Mouse (Mus musculus) cerebellum, postnatal 36 days (tissue): ENCODE results near the gene Colgalt1.
A peak's percentile ranks its signal among the peaks of the same experiment; 100 is the strongest.

ENCODE experiments used
- DNase-seq, 2 experiments: peaks; one replicate each; pipeline ENCODE4 v3.0.0; 2021 to 2022; ENCODE audit warnings: mixed read lengths in 2 of 2

Colgalt1 gene

GRCm38 (mm10) chr8:71610822-71611651, at the start of gene Colgalt1:
TSS of gene Colgalt1 (plus strand) at chr8:71610998.
- DNase-seq: peak; percentile 97

GRCm38 (mm10) chr8:71561401-71561800, 49.4 kb upstream of the Colgalt1 start:
- DNase-seq: peak; percentile 66

GRCm38 (mm10) chr8:71562751-71563150, 48.0 kb upstream of the Colgalt1 start:
- DNase-seq: peak; percentile 78 to 83

GRCm38 (mm10) chr8:71563992-71564391, 46.8 kb upstream of the Colgalt1 start:
- DNase-seq: no peak

GRCm38 (mm10) chr8:71566501-71566900, 44.3 kb upstream of the Colgalt1 start, which contains the start of gene Nxnl1:
TSS of gene Nxnl1 (minus strand) at chr8:71566601.
- DNase-seq: no peak

- no peak for DNase-seq
Measured at GRCm38 (mm10) chr8:71567587-71567986, 43.2 kb upstream of the Colgalt1 start.

- peak; percentile 49 to 58 for DNase-seq
Measured at GRCm38 (mm10) chr8:71568387-71568937, 42.3 kb upstream of the Colgalt1 start, which contains the start of gene Slc27a1. TSS of gene Slc27a1 (plus strand) at chr8:71568882.

GRCm38 (mm10) chr8:71568941-71569340, 41.9 kb upstream of the Colgalt1 start:
- DNase-seq: peak in 1 of 2 experiments; percentile 15

- peak; percentile 92 to 93 for DNase-seq
Measured at GRCm38 (mm10) chr8:71569366-71570290, 41.2 kb upstream of the Colgalt1 start.

- peak; percentile 97 to 98 for DNase-seq
Measured at GRCm38 (mm10) chr8:71570291-71570954, 40.4 kb upstream of the Colgalt1 start.

- peak; percentile 36 for DNase-seq
Measured at GRCm38 (mm10) chr8:71572077-71572476, 38.7 kb upstream of the Colgalt1 start.

GRCm38 (mm10) chr8:71572847-71573633, 37.8 kb upstream of the Colgalt1 start:
- DNase-seq: peak; percentile 59 to 68

GRCm38 (mm10) chr8:71574426-71574825, 36.4 kb upstream of the Colgalt1 start:
- DNase-seq: peak in 1 of 2 experiments; percentile 13

- no peak for DNase-seq
Measured at GRCm38 (mm10) chr8:71575020-71575419, 35.8 kb upstream of the Colgalt1 start.

GRCm38 (mm10) chr8:71577856-71578387, 32.9 kb upstream of the Colgalt1 start:
- DNase-seq: peak in 1 of 2 experiments; percentile 26

- DNase-seq: no peak
Measured at GRCm38 (mm10) chr8:71579009-71579408, 31.8 kb upstream of the Colgalt1 start.

- DNase-seq: no peak
Measured at GRCm38 (mm10) chr8:71579476-71579875, 31.3 kb upstream of the Colgalt1 start.

- no peak for DNase-seq
Measured at GRCm38 (mm10) chr8:71580201-71580600, 30.6 kb upstream of the Colgalt1 start.

- DNase-seq: peak; percentile 43 to 53
Measured at GRCm38 (mm10) chr8:71586891-71587290, 23.9 kb upstream of the Colgalt1 start.

- DNase-seq: no peak
Measured at GRCm38 (mm10) chr8:71588762-71589161, 22.0 kb upstream of the Colgalt1 start.

GRCm38 (mm10) chr8:71591017-71591416, 19.8 kb upstream of the Colgalt1 start:
- no peak for DNase-seq
